Mouse (Mus musculus) E14TG2a.4 (cell line): ENCODE results near the gene Chrna1.

Source experiments
- CTCF ChIP-seq: conservative IDR thresholded peaks from 2 replicates; pipeline ENCODE4 v1.5.1; 2014; ENCODE audit warnings: low read length
- NANOG ChIP-seq: IDR thresholded peaks from 2 replicates; pipeline ENCODE4 v1.6.1; 2014; ENCODE audit warnings: borderline replicate concordance, low read length, mixed read lengths
- POU5F1 ChIP-seq: IDR thresholded peaks from 2 replicates; pipeline ENCODE4 v1.6.1; 2014; ENCODE audit warnings: low read length, borderline replicate concordance

DNA sequence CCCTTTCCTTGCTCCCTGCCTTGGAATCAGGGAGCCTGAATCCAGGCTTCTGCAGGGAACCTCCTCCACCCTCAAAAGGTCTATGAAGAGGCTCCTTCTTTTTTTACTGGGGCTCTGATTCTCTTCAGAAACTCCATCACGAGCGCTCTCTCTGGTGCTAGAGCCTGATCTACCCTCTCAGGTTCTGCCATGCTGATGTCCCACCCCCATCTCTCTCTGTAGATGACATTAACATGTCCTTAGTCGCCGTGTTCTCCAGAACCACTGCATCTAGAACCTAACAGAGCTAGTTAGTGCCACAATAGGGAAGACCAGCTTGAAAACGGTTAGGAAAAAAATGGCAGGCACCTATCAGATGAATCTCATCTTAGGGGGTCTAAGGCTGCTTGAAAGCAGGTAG lies 16.2 kb upstream of the Chrna1 start:
- TF ChIP-seq CTCF (no peak), POU5F1 (no peak), NANOG (no peak)
